Mouse (Mus musculus) myocyte (in vitro differentiated cells): ENCODE results near the gene Dusp18. TPM values are rescaled to one million over a fixed set of nuclear protein-coding genes. Genes with fewer than 3 reads are reported as not detected.

Experiments
- H3K27me3 ChIP-seq: one replicate; pipeline ENCODE4 v1.6.1; 2011; ENCODE audit not compliant: control insufficient read depth, insufficient read depth, insufficient read length
- H3K36me3 ChIP-seq: one replicate; pipeline ENCODE4 v1.6.1; 2011; ENCODE audit not compliant: control insufficient read depth, insufficient read depth
- H3K4me2 ChIP-seq: one replicate; pipeline ENCODE4 v1.6.1; 2011; ENCODE audit warnings: low read depth, control low read depth
- H3K4me3 ChIP-seq: one replicate; pipeline ENCODE4 v1.5.1; 2011; ENCODE audit warnings: mild to moderate bottlenecking, control low read depth, moderate library complexity
- H3K79me2 ChIP-seq: one replicate; pipeline ENCODE4 v1.6.1; 2011; ENCODE audit not compliant: control insufficient read depth, insufficient read depth
- H3ac ChIP-seq: one replicate; pipeline ENCODE4 v1.6.1; 2011; ENCODE audit not compliant: control insufficient read depth, insufficient read length
- CEBPB ChIP-seq: IDR thresholded peaks from 2 replicates; pipeline ENCODE4 v1.6.1; 2011; ENCODE audit warnings: mild to moderate bottlenecking, moderate library complexity; ENCODE audit not compliant: poor library complexity, insufficient read depth, severe bottlenecking
- E2F4 ChIP-seq: IDR thresholded peaks from one replicate; pipeline ENCODE4 v1.6.1; 2011; ENCODE audit warnings: mild to moderate bottlenecking, control low read depth, moderate library complexity; ENCODE audit not compliant: insufficient read depth
- MAX ChIP-seq: IDR thresholded peaks from one replicate; pipeline ENCODE4 v1.6.1; 2011; ENCODE audit warnings: low read depth, mild to moderate bottlenecking, control low read depth
- MYOD1 ChIP-seq, 3 experiments: IDR thresholded peaks; one replicate each; pipeline ENCODE4 v1.6.1; 2011; ENCODE audit warnings: control low read depth in 2 of 3, low read depth in 2 of 3, mild to moderate bottlenecking in 2 of 3, moderate library complexity in 1 of 3; ENCODE audit not compliant: insufficient read length in 2 of 3, control insufficient read depth in 1 of 3
- MYOG ChIP-seq, 3 experiments: IDR thresholded peaks; one replicate each; pipeline ENCODE4 v1.6.1; 2011; ENCODE audit warnings: control low read depth in 2 of 3, low read depth in 2 of 3, mild to moderate bottlenecking in 2 of 3; ENCODE audit not compliant: insufficient read length in 2 of 3, control insufficient read depth in 1 of 3, insufficient read depth in 1 of 3
- POLR2A ChIP-seq: IDR thresholded peaks from one replicate; pipeline ENCODE4 v1.6.1; 2011; ENCODE audit warnings: low read depth, mild to moderate bottlenecking, control low read depth, moderate library complexity; ENCODE audit not compliant: insufficient read length
- POLR2AphosphoS2 ChIP-seq: IDR thresholded peaks from one replicate; pipeline ENCODE4 v1.6.1; 2011; ENCODE audit warnings: low read depth, control low read depth; ENCODE audit not compliant: insufficient read length
- REST ChIP-seq: IDR thresholded peaks from one replicate; pipeline ENCODE4 v1.6.1; 2011; ENCODE audit warnings: mild to moderate bottlenecking, control low read depth, moderate library complexity; ENCODE audit not compliant: insufficient read depth, insufficient read length
- SRF ChIP-seq: IDR thresholded peaks from one replicate; pipeline ENCODE4 v1.6.1; 2011; ENCODE audit warnings: low read depth; ENCODE audit not compliant: control insufficient read depth, insufficient read length
- TCF12 ChIP-seq: IDR thresholded peaks from one replicate; pipeline ENCODE4 v1.6.1; 2011; ENCODE audit warnings: mild to moderate bottlenecking, control low read depth; ENCODE audit not compliant: poor library complexity, insufficient read depth, severe bottlenecking
- TCF3 ChIP-seq: IDR thresholded peaks from one replicate; pipeline ENCODE4 v1.6.1; 2011; ENCODE audit warnings: low read depth, control low read depth; ENCODE audit not compliant: insufficient read length
- USF1 ChIP-seq: IDR thresholded peaks from one replicate; pipeline ENCODE4 v1.6.1; 2011; ENCODE audit warnings: low read depth, mild to moderate bottlenecking, control low read depth, moderate library complexity
- polyA plus RNA-seq: library from polyadenylated mRNA; unstranded; fragments of >200 nt; fragmentation: generic; extraction: Trizol; gene quantifications from one replicate; pipeline ENCODE4 v1.2.1, GENCODE M21; 2012; ENCODE audit warnings: missing spikeins

Dusp18 gene
- polyA plus RNA-seq, 1 experiment, result 26.5 TPM

DNA sequence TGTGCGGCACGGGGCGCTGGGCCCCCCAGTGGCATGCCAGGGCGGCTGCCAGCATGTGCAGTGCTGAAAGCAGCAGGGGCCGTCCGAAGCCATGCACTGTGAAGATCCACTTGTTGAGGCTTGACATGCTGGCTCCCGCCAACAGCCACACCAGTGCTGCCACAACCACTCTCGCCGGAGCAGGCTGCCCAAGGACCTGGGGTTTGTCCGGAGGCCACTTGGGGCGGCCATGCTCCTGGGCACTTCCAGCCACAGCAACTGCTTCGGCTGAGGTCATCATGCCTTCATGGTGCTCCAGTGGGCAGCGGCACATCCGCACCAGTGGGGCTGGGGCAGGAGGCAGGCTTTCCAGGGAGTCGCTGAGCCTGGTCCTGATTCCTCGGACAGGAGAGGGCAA, 17.8 kb downstream of the Dusp18 start:
- Histone ChIP-seq H3K4me2 (peak overlapping the region; percentile 93), H3K79me2 (peaks cover 55% of the 10 kb centered on the region), H3ac (peak overlapping the region; percentile 31), H3K27me3 (no peaks in the 10 kb centered on the region), H3K36me3 (peaks cover 5% of the 10 kb centered on the region), H3K4me3 (peak overlapping the region; percentile 99)
- TF ChIP-seq MYOD1 (IDR thresholded peaks at IDR 0.05; ENCODE audit: control insufficient read depth in 1 of 3, insufficient read length in 2 of 3, low read depth in 2 of 3) (peak in 1 of 3 experiments; percentile 10), CEBPB (no peak), POLR2A (peak; percentile 42), MYOG (IDR thresholded peaks at IDR 0.05; ENCODE audit: control insufficient read depth in 1 of 3, insufficient read depth in 1 of 3, insufficient read length in 2 of 3, low read depth in 2 of 3) (peak in 1 of 3 experiments; percentile 28), SRF (no peak)

GRCm38 (mm10) chr11:3913316-3914108, 18.5 kb downstream of the Dusp18 start:
- Histone ChIP-seq H3K4me2 (peak overlapping the region; percentile 93), H3K36me3 (peaks cover 5% of the 10 kb centered on the region), H3ac (peak overlapping the region; percentile 31), H3K79me2 (peaks cover 49% of the 10 kb centered on the region), H3K27me3 (no peaks in the 10 kb centered on the region), H3K4me3 (peak overlapping the region; percentile 99)
- peak; percentile 51 for TF ChIP-seq E2F4
- peak in 2 of 3 experiments; percentile 25 to 69 for TF ChIP-seq MYOG (IDR thresholded peaks at IDR 0.05; ENCODE audit: control insufficient read depth in 1 of 3, insufficient read depth in 1 of 3, insufficient read length in 2 of 3, low read depth in 2 of 3)
- peak; percentile 88 for TF ChIP-seq POLR2A
- no peak for TF ChIP-seq REST
- TF ChIP-seq CEBPB, result no peak
- TF ChIP-seq MYOD1 (IDR thresholded peaks at IDR 0.05; ENCODE audit: control insufficient read depth in 1 of 3, insufficient read length in 2 of 3, low read depth in 2 of 3), result peak in 1 of 3 experiments; percentile 62
- TF ChIP-seq POLR2AphosphoS2, result peak; percentile 74
- TF ChIP-seq MAX, result no peak
- no peak for TF ChIP-seq TCF3
- TF ChIP-seq SRF, result no peak
- TF ChIP-seq USF1, result no peak
- no peak for TF ChIP-seq TCF12

DNA sequence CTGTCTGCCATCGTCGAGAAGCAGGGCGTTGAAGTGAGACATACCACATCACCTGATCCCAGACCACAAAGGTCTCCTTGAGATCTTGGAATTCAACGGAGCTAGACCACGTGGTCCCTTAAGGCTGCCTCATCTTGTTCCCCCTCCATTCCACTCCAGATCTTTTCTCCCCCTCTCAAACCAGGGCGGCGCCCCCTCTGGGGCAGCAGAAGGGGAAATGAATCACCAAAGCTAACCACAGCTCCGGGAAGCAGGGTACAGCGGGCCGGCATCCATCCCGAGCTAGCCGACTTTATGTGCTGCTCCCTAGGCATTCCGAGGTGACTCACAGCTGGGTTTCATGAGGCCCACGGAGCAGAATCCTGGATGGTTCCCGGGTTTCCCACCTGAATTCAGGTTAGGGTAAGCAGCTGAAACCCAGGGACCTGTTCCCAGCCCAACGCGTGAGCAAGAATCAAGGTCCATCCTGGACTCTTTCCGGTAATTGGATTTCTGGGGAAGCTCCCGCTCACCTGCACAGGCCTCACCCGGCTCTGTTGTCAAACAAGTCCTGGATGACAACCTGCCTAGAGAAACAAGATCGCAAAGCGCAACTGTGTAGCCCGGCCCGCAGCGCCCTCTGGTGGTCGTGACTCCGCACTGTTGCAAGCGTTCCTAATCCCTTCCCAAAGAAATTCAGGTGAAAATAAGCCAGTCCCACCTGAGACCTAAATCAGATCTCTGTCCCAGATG, 19.2 kb downstream of the Dusp18 start, which contains the start of gene Slc35e4:
Gene Slc35e4 (minus strand): TSS at position 556 of the 732 bp plus-strand sequence.
- peaks cover 5% of the 10 kb centered on the region for H3K36me3 ChIP-seq
- H3K4me2 ChIP-seq, result peak within 1 kb of the TSS; percentile 93
- peak within 1 kb of the TSS; percentile 99 for H3K4me3 ChIP-seq
- peak; percentile 95 for TF ChIP-seq USF1
- TF ChIP-seq SRF, result peak; percentile 12
- TF ChIP-seq MYOG (IDR thresholded peaks at IDR 0.05; ENCODE audit: control insufficient read depth in 1 of 3, insufficient read depth in 1 of 3, insufficient read length in 2 of 3, low read depth in 2 of 3), result peak in 1 of 3 experiments; percentile 15
- no peak for TF ChIP-seq POLR2AphosphoS2
- peak within 1 kb of the TSS; percentile 31 for H3ac ChIP-seq
- peaks cover 41% of the 10 kb centered on the region for H3K79me2 ChIP-seq
- no peaks in the 10 kb centered on the region for H3K27me3 ChIP-seq

DNA sequence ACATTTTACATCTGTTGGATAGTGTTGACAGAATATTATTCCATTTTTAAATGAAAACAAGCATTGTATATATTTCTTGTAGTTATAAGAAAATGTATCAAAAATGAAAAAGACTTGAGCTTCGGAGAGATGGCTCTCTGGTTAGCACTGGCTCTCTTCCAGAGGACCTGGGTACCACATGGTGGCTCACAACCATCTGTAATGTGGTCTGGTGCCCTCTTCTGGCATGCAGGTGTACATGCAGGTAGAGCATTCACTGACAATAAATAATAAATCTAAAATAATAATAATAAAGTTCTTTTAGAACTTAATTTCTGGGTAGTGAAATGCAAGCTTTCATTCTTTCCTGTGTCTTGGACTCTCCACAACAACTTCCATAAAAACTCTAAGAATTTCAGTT, 23.7 kb downstream of the Dusp18 start:
- no peak overlapping the region for H3K4me2 ChIP-seq
- no peak for TF ChIP-seq SRF
- no peak for TF ChIP-seq TCF12
- TF ChIP-seq MAX, result no peak
- TF ChIP-seq REST, result no peak
- TF ChIP-seq POLR2AphosphoS2, result no peak
- no peak for TF ChIP-seq MYOG (IDR thresholded peaks at IDR 0.05; ENCODE audit: control insufficient read depth in 1 of 3, insufficient read depth in 1 of 3, insufficient read length in 2 of 3, low read depth in 2 of 3)
- TF ChIP-seq MYOD1 (IDR thresholded peaks at IDR 0.05; ENCODE audit: control insufficient read depth in 1 of 3, insufficient read length in 2 of 3, low read depth in 2 of 3), result no peak
- no peak for TF ChIP-seq CEBPB
- no peak overlapping the region for H3ac ChIP-seq
- no peaks in the 10 kb centered on the region for H3K36me3 ChIP-seq
- H3K4me3 ChIP-seq, result no peak overlapping the region
- no peaks in the 10 kb centered on the region for H3K79me2 ChIP-seq
- H3K27me3 ChIP-seq, result no peaks in the 10 kb centered on the region
